Mouse (Mus musculus) gastrocnemius, postnatal 25 days (tissue): ENCODE measurements around the gene Olfr1188. TPM values are rescaled to one million over a fixed set of nuclear protein-coding genes. Genes with fewer than 3 reads are reported as not detected.
"Not testable (repeated sequence)": the region's sequence is repeated elsewhere in the genome, so short reads cannot be mapped to it uniquely, and the experiment has no call there.

Experiments
- DNase-seq: peaks from one replicate; pipeline ENCODE4 v3.0.0; 2022
- long read RNA-seq, 2 experiments: library from polyadenylated mRNA; stranded (forward); transcript quantifications; one replicate each; pipeline ENCODE4 v2.0.0; 2021
- total RNA-seq, 2 experiments: library from RNA; stranded (reverse); gene quantifications; 1 replicate in 1 of 2; 2 replicates in 1 of 2; pipeline ENCODE4 v1.2.3; 2021

Gene Olfr1188
- not detected for total RNA-seq
- long read RNA-seq, experiment 1: 0 reads
- long read RNA-seq, experiment 2: 0 reads

DNA sequence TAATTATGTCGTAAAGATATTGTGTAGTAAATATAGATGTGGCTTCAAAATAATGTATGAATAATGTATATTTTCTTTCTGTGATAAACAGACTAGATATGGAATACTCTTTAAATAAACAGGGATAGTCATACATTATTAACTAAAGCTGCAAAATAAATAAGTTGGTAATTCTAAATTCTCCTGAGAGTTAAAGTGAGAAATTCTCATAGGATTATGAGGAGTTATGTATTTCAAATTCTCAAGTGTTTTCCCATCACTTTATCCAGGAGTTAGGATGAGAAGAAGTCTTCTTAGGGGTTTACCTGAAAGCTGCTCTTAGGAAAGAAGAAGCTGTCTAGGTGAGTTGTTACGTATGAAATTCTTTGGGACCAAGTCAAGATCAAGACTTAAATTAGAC lies at the start of gene Olfr1188:
Olfr1188 (plus strand) TSS at position 301 of the 400 bp plus-strand sequence.
- no peak for DNase-seq

- no peak for DNase-seq
These were observed 38.5 kb upstream of the Olfr1188 start, which contains the start of gene Olfr1186 for GRCm38 (mm10) chr2:88518251-88518650. TSS of gene Olfr1186 (plus strand) at chr2:88518551.

DNA sequence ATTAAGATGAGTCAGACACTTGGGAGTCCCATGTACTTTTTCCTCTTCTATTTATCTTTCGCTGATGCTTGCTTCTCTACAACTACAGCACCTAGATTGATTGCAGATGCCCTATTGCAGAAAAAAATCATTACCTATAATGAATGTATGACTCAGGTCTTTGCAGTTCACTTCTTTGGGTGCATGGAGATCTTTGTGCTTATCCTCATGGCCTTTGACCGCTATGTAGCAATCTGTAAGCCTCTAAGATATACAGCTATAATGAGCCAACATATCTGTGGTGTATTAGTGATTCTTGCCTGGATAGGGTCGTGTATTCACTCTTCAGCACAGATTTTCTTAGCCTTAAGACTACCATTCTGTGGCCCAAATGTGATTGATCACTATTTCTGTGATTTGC lies 31.0 kb upstream of the Olfr1188 start:
- no peak for DNase-seq

DNA sequence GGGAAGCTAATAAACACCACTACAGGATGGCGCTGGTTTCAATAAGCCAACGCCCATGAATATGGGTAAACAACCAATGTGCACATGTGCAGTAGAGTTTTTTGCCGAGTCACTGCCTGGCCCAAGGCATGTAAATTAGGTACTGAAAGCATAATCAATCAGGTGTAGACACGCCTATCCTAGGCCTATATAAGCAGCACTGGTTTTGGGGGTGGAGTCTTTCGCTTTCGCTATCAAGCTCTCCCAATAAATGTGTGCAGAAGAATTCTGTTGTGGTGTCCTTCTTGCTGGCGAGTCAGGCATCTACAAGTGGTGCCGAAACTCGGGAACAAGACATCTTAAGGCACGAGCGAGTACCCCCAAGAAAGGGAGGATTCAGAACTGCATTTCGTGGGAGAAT lies 16.0 kb downstream of the Olfr1188 start:
- not testable (repeated sequence) for DNase-seq

DNA sequence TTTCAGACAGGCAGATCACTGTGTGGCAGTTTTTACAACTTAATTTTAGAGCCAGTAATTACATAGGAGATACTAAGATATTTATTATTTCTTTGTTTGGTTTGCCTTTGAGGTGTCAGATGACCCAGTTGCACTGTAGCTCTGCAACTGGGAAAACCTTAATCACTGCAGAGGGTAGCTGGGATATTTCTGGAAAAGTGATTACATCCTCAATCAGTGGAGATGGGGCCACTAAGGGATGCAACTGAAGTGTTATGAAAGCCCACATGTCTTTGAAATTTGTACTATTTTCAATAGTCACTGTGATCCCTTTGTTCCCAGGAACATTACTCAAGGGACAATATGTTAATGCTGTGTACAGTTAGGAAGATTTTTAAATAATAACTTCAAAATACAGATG lies 29.4 kb downstream of the Olfr1188 start, which contains the start of gene Olfr1189:
Olfr1189 (plus strand) TSS at position 301 of the 400 bp plus-strand sequence.
- no peak for DNase-seq

Other genes starting within 250 kb of the Olfr1188 start
- not detected for gene Olfr1174-ps, start 241.8 kb upstream of the Olfr1188 start, total RNA-seq
- not detected for gene Olfr1175-ps, start 229.7 kb upstream of the Olfr1188 start, total RNA-seq
- gene Olfr1176, start 220.2 kb upstream of the Olfr1188 start, total RNA-seq: not detected
- not detected for gene Olfr1177-ps, start 210.4 kb upstream of the Olfr1188 start, total RNA-seq
- not detected for gene Olfr1178, start 169.9 kb upstream of the Olfr1188 start, total RNA-seq
- gene Olfr1179, start 150.5 kb upstream of the Olfr1188 start, total RNA-seq: not detected
- gene Olfr1180, start 137.8 kb upstream of the Olfr1188 start, total RNA-seq: not detected
- not detected for gene Olfr1181, start 130.8 kb upstream of the Olfr1188 start, total RNA-seq
- gene Gm13757, start 107.8 kb upstream of the Olfr1188 start, total RNA-seq: not detected
- not detected for gene Olfr1183, start 102.1 kb upstream of the Olfr1188 start, total RNA-seq
- gene Olfr1184, start 73.3 kb upstream of the Olfr1188 start, total RNA-seq: not detected
- gene Olfr1185-ps1, start 63.6 kb upstream of the Olfr1188 start, total RNA-seq: not detected
- not detected for gene Olfr1186, start 38.4 kb upstream of the Olfr1188 start, total RNA-seq
- gene Olfr1189, start 29.5 kb downstream of the Olfr1188 start, total RNA-seq: not detected
- gene Olfr1191-ps1, start 83.6 kb downstream of the Olfr1188 start, total RNA-seq: under 1 TPM in 1 of 2 experiments, not detected in 1; 0.05 TPM
- not detected for gene Olfr1192-ps1, start 91.6 kb downstream of the Olfr1188 start, total RNA-seq
- not detected for gene Olfr1193, start 118.7 kb downstream of the Olfr1188 start, total RNA-seq
- not detected for gene Olfr1195, start 132.3 kb downstream of the Olfr1188 start, total RNA-seq
- gene Olfr1196, start 147.7 kb downstream of the Olfr1188 start, total RNA-seq: not detected
- gene Olfr1197, start 175.4 kb downstream of the Olfr1188 start, total RNA-seq: not detected
- gene Olfr1198, start 194.4 kb downstream of the Olfr1188 start, total RNA-seq: not detected
- gene Olfr1199, start 203.5 kb downstream of the Olfr1188 start, total RNA-seq: not detected
- gene Olfr1200, start 213.6 kb downstream of the Olfr1188 start, total RNA-seq: not detected
- gene Olfr1201, start 236.1 kb downstream of the Olfr1188 start, total RNA-seq: not detected